Mouse (Mus musculus) spleen, adult 2 months (tissue): Measurements from ENCODE around the gene Ccdc8.

Experiments used
- CTCF ChIP-seq: fragments of 200-500 bp; IDR thresholded peaks from 2 replicates; pipeline ENCODE4 v1.5.1; 2011; ENCODE audit warnings: mild to moderate bottlenecking, inconsistent platforms; ENCODE audit not compliant: insufficient read depth, insufficient read length, insufficient replicate concordance; ENCODE audit errors: extremely low read depth
- POLR2A ChIP-seq: fragments of 200-500 bp; IDR thresholded peaks from 2 replicates; pipeline ENCODE4 v1.6.1; 2011; ENCODE audit warnings: low read depth, low read length, inconsistent platforms

- TF ChIP-seq POLR2A (no peak), CTCF (no peak)
These were observed 35.3 kb downstream of the Ccdc8 start, which contains the start of gene Ppp5c for GRCm38 (mm10) chr7:17027588-17028343.
